Mouse (Mus musculus) right cerebral cortex, postnatal 14 days (tissue): ENCODE data around the gene Mboat7.

ENCODE experiments used
- DNase-seq: peaks from one replicate; pipeline ENCODE4 v3.0.0; 2022

The Mboat7 gene

GRCm38 (mm10) chr7:3643412-3643811 is 49.9 kb downstream of the Mboat7 start:
- DNase-seq, result no peak

GRCm38 (mm10) chr7:3630478-3630815 is 62.9 kb downstream of the Mboat7 start:
- no peak for DNase-seq

- peak; percentile 84 for DNase-seq
These were observed 63.5 kb downstream of the Mboat7 start, which contains the start of the genes Tfpt and Prpf31 for GRCm38 (mm10) chr7:3629543-3630477. TSS of gene Tfpt (minus strand) at chr7:3629929. TSS of gene Prpf31 (plus strand) at chr7:3629985.

- no peak for DNase-seq
These were observed 64.3 kb downstream of the Mboat7 start for GRCm38 (mm10) chr7:3629030-3629429.
